Mouse (Mus musculus) kidney, adult 11 months (tissue): ENCODE data around the gene Ifi47.
"Not testable (repeated sequence)": the region's sequence is repeated elsewhere in the genome, so short reads cannot be mapped to it uniquely, and the experiment has no call there.

Experiments
- DNase-seq: peaks from one replicate; pipeline ENCODE4 v3.0.0; 2022

Ifi47 gene

DNA sequence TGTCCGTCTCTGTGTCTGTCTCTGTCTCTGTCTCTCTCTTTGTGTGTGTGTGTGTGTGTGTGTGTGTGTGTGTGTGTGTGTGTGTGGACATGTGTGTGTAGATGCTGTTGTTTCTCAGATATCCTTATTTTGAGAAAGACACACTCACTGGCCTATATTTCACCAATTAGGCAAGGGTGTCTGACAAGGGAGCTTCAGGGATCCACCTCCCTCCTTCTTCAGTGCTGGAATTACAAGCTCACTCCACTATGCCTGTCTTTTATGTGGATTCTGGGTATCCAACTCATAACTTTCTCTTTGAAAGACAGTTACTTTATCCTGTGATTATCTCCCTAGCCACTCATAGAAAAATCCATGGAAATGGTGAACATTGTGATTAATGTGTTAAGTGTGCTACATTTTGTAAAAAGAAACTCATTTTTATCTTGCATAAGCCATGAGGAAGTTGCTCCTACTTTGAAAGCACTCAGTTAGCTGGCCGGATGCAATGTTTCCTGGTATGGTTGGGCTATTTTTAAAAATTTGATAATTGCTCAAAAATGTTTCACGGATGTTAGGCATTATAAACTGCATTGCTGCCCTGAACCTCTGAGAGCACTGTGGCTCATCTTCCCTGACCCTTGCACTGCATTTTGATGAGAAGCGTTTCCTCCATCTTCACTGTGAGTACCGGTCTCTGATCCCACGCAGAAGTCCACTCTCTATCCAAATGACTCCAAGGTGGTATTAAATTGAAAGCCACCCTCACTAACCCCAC lies at the start of gene Ifi47:
Ifi47 (plus strand) TSS at position 587 of the 757 bp plus-strand sequence.
- peak; percentile 57 for DNase-seq

DNA sequence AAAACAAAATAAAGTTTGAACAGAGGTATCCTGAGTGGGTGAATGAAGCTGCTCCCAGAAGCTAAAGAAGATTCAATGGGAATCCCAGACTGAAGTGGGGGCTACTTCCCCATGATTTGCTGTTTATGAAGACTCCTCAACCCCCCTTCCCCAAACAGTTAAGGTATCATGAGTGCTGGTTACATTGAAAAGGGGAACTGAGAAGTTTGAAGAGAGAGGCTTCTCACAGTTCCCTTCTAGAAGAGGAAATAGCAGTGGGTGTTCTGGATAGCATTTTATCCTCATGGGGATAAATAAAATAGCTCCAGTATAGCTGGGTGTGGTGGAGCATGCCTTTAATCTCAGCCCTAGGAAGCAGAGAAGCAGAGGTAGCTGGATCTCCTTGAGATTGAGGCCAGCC lies 26.3 kb upstream of the Ifi47 start:
- DNase-seq: not testable (repeated sequence)

DNA sequence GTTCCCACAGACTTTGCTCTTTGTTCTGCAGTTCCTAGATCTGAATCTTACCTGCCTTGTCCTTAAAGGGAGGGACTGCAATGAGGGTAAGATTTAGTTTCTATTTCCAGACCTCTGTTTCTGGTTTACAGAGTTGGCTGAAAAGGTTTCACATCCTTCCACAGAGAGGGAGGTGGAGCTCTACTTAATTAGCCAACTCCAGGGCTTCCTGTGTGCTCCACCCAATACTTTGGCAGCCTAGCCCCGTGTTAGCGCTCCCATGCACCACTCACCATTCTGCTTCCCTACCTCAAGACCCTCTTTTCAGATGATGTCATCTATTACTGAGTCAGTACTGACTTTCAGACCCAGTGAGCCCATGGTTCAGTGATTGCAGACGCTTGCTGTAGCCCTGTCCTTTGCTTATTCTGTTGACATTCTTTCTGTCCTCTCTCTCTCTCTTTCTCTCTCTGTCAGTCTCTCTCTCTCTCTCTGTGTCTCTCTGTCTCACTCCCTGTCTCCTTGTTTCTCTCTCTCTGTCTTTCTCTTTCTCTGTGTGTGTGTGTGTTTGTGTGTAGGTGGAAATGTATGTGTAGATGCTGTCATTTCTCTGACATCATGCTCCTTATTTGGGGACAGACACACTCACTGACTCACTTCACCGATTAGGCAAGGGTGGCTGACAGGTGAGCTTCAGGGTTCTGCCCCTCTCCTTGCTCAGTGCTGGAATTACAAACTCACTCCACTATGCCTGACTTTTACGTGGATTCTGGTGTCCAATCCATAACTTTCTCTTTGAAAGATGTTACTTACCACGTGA lies 25.1 kb upstream of the Ifi47 start, which contains the start of gene 9930111J21Rik2:
9930111J21Rik2 (minus strand) TSS at position 150 of the 799 bp plus-strand sequence.
- not testable (repeated sequence) for DNase-seq

DNA sequence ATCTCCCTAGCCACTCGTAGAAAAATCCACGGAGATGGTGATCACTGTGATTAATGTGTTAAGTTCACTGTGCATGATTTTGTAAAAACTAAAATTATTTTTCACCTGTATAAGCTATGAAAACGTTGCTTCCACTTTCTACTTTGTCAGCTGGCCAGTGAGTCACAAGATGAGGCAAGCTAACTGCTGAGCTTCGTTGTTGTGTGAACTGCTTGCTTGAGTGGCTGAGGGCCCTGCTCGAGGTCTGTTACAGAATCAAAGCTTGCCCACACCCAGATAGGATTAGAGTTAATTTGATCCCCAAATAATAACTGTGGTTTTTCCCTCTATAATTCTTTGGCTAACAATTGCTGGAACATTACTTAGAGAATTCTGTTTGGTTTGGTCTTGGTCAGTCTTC lies 24.5 kb upstream of the Ifi47 start:
- not testable (repeated sequence) for DNase-seq

DNA sequence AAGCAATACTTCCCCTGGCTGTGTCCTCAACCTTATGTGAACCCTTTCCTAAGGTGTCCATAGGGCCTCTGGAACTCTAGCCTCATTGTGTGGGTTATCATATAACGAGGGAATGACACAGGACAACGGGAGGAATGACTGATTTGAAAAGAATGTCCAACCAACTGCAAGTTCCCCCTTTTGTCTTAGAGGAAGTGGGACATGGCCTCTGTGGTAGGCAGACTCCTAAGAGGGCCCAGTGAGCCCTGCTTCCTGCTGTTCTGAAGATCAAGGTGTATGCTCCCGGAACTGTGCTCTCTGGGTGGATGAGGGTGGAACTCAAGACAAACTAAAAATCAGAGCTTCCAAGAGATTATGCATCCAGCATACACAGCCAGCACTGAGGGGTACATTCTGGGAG lies 16.3 kb upstream of the Ifi47 start:
- not testable (repeated sequence) for DNase-seq

DNA sequence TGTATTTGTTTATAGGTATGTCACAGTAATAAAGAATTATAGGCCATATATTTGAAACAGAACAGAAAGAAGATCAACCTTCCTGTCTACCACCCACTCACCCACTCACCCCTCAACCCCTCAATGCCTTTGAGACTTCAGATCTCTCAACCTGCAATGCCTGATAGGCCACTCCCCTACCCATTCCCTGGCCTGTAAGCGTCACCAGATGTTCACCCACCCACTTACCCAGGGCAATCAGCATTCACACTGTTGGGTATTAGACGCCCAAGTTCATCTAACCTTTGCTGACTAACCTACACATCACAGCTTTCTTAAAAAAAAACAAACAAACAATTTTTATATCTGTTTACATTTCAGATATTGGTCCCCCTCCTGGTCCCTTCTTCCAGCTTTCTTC lies 14.5 kb upstream of the Ifi47 start:
- not testable (repeated sequence) for DNase-seq

DNA sequence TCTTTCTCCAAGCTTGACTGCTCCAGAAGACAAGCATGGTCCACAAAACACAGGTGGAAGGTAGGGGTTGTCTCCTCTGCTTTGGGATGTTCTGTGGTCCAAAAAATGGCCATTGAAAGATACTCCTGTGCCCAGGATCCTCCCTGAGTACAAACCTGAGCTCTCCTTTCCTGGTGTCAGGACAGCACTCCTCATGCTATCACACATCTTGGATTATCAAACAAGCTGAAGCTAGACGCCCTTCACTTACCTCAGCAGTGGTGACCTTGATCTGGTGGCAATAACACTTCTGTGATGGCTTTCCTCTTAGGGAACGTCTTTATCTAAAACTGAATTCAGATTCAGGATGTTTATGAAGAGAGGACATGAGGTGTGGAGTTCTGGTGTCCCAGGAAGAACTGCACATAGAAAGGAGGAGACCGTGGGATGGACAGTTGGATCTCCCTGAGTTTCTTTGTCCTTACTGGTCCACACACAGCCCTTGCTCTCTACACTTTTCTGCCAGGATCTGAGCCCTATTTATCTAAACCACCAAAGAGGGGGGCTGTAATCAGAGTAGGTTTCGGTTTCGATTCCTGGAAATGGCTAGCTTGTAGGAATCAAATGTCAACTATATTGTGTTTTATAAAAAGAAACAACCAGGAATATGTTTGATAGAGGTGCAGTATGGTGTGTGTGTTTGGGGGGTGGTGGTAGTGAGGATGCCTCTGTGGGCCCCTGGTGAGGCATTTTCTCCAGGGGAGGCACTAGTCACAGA lies 12.5 kb upstream of the Ifi47 start, which contains the start of gene Tgtp2:
Tgtp2 (minus strand) TSS at position 494 of the 757 bp plus-strand sequence.
- DNase-seq: not testable (repeated sequence)

DNA sequence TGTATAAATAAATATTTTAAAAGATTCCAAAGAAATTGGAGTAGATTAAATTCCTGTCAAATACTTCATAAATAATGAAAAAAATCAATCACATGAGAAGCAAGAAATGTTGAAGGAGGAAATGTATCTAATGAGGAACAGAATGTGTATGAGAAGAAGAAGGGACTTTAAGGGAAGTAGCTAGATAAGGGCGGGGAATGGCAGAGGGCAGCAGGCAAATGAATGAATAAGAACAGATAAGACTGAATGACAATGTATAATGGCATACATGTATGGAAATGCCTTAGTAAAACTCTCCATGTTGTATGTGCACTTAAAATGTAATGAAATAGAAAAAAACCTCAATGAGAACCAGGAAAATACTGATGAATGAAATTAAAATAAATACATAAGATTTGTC lies 8.0 kb upstream of the Ifi47 start:
- DNase-seq: no peak

DNA sequence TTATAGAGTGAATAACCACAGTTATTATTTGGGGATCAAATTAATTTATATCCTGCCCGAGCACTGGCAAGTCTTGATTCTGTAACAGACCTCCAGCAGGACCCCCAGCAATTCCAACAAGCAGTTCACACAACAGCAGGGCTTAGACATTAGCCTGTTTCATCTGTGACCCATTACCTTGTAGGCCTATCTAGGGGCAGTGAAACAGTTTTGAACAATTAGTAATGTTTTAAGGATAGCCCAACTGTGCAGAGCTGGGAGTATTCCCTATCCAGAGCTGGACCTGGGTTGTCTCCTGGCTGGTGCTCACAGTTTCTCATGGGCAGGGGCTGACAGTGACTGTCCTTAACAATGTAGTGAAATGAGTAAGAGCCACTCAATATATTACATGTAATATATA lies 625 bp downstream of the Ifi47 start:
- DNase-seq: no peak

DNA sequence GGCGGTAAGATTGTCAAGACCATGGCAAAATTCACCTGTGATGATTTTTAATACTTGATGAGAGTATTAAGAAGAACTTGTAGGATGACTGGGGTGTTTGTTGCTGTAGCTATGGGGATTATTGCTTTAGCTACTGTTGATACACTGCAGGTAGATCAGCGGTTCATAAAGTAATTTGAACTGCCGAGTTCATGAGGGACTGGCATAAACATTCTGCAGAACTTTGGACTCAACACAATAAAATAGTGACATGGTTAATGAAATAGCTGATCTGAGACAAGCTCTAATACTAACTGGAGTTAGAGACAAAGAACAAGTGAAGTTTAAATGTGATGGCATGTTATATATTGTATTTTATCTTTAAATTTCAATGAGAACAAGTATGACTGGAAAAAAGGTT lies 2.3 kb downstream of the Ifi47 start:
- no peak for DNase-seq

DNA sequence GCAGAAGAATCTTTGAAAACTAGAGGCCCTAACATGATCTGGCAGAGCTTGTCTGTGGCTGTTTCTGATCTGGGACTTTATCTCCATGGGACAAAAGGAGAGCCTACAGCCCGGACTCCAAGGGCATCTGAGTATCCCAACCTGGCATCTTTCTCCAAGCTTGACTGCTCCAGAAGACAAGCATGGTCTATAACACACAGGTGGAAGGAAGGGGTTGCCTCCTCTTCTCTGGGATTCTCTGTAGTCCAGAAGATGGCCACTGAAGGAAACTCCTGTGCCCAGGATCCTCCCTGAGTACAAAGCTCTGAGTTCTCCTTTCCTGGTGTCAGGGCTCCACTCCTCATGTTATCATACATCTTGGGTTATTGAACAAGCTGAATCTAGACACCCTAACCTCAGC lies 4.2 kb downstream of the Ifi47 start:
- DNase-seq: no peak

DNA sequence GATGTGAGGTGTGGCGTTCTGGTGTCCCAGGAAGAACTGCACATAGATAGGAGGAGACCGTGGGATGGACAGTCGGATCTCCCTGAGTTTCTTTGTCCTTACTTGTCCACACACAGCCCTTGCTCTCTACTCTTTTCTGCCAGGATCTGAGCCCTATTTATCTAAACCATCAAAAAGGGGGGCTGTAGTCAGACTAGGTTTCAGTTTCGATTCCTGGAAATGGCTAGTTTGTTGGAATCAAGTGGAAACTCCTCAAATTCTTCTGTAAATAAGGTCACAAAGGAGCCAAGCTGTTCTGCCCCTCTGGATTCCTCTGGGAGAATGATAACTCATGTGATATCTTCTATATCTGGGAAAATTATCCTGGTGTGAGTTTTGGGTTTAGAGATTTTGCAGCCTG lies 5.0 kb downstream of the Ifi47 start:
- peak; percentile 30 for DNase-seq

DNA sequence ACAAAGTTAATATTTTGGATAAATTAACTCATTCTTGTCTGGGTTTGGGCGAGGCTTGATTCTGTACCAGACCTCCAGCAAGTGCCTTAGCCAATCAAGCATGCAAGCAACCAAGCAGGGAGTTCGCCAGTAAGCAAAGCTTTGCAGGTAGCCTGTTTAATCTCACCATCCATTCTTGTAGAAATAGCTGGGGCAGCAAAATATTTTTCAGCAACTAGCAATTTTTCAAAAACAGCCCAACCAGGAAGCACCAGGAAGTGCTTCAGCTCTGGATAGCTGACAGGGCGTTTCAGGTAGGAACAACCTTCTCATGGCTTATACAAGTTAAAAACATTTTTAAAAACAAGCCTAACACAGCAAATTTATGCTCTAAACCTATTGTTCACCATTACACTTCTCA lies 5.5 kb downstream of the Ifi47 start:
- peak; percentile 40 for DNase-seq

DNA sequence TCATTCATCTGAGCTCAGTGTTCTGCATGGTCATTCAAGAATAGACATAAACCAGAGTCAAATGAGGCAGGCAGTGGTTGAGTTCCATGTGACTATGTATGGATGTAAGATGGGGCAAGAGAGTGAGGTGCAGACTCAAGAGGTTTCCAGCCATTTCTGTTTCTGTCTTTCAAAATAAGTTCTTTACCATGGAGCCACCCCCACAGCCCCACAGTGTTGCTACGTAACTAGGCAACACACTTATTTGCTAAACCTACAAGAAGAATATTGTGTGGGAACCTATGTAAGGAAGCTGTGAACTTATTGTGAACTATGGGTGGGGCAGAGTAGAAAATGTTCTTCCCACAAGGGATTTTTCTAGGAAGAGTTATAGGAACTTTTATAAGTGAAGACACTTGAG lies 6.8 kb downstream of the Ifi47 start:
- DNase-seq: no peak

DNA sequence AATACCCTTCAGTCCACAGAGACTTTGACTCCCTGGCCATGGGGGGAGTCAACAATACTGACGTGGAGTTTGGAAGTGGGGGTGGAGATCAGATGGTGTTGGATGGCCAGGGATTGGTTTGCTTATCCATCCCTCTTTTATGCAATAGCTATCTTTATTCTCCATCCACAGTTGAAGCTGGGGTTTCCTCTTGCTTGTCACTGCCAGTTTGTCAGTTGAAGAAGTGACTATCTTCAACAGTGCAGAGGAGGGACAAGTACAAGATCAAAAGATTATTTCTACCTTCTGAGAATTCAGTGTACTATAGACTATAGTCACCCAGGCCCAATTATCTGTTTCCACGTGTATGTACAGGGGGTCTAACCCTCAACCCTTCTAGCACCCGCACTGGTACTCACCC lies 7.4 kb downstream of the Ifi47 start:
- DNase-seq: no peak

DNA sequence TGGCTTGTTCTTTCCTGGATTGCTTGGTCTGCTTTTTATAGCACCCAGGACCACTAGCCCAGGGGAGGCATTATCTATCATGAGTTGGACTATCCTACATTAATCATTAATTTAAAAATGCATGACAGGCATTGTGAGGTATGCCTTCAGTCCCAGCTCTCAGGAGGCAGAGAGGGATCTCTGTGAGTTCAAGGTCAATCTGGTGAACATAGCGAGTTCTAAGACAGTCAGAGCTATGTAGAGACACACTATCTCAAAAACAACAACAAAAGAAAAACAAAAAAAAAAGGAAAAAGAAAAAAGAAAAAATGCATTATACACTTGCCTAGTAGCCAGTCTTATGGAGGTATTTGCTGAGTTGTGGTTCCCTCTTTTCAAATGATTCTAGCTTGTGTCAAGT lies 8.0 kb downstream of the Ifi47 start:
- no peak for DNase-seq

DNA sequence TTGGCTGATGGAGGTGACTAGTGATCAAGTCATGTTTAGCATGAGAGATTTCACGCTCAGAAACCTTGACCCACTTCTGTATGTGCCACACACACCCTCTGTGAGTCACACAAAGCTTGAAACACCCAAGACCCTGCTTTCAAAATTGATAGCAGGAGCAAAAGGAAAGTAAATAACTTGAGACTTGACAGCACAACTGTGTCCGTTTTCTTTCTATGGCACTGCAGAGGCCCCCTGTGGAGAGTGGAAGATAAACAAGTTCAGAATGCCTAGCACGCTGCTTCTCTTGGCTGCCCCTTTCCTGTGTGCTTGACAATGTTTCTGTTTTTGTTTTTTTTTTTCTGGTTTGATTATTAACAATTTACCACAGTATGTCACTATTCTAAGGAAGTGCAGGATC lies 8.5 kb downstream of the Ifi47 start:
- no peak for DNase-seq

DNA sequence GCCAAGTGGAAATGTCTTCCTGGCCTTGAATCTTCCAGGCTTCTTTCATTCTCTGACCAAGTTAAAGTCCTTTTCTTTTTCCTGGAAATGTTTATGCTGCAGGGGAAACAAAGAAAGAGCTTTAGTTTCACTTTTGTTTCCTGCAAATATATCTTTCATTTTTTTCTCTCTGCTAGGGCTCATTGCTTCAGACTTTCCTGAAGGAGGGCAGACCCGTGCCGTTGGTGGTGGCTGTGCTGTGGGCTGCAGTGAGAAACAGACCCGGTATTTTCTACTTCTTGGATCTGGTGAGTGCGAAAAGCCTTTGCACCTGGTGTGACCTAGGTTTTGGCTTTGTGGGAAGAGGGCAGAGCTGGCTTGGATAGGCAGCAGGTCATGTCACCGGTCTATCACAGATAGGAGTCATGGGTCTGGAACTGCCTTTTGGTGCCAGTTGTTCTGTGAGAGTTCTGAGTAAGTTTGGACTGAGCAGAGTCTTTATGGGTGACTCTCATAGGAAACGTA lies 10.5 kb downstream of the Ifi47 start:
- DNase-seq: no peak

DNA sequence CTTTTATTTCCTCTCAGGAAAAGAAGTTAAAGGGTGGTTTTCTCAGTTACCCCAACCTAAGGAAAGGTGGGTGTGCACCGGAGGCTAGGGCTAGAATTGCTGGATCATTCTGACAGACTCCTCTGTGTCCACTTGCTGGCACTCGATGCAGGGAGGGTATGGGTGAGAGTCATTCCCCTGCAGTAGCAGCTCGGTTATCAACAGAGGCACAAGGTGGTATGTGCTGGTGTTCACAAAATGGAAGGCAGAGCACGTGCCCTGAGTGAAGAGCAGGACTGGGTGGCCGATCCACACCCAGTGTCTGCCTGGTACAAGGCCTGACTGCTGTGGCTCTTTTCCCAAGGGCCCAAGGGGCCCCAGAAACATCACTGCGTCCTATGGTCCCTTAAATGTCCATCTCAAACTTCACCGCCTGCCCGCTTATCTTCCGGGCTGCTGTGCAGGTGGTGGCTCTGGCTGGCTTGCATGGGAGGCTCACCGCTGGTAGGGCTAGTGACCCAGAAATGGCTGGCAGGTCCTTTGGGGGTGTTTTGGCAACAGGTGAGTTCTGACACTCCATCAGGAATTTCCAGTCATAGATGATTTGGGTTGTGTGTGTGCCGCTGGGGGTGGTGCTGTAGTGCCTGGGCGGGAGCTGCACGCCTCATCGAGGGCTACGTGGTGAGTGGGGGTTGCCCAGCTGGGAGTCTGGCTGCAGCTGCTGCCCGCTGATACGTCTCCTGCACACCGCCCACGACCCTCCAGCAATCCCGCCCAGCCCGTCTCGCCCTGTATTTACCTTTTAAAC lies 11.6 kb downstream of the Ifi47 start:
- no peak for DNase-seq

DNA sequence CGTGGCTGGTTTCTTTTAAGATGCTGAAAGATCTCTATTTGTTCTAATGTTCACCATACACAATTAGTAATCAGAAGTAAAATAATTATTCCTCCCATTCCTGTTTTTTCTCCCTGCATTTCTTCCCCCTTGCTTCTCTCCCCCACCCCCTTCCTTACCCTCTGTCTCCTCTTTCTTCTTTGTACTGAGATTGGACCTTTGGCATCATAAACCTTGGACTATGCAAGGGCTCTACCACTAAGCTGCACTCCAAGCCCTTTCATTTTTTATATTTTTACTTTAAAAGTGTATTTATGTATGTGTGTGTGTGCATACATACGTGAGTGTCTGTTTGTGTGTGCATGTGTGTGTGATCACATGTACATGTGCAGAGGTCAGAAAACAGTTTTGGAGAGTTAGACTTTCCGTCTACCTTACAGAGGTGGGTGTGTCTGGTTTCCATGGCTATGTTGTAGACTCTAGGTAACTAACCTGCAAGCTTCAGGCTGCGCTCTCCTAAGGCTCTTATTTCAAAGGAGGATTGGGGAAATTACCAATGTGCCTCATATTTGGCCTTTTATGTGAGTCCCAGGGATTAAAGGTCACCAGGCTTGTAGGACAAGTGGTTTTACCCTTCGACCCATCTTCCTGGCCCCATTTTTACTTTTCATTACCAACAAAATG lies 12.7 kb downstream of the Ifi47 start:
- no peak for DNase-seq

DNA sequence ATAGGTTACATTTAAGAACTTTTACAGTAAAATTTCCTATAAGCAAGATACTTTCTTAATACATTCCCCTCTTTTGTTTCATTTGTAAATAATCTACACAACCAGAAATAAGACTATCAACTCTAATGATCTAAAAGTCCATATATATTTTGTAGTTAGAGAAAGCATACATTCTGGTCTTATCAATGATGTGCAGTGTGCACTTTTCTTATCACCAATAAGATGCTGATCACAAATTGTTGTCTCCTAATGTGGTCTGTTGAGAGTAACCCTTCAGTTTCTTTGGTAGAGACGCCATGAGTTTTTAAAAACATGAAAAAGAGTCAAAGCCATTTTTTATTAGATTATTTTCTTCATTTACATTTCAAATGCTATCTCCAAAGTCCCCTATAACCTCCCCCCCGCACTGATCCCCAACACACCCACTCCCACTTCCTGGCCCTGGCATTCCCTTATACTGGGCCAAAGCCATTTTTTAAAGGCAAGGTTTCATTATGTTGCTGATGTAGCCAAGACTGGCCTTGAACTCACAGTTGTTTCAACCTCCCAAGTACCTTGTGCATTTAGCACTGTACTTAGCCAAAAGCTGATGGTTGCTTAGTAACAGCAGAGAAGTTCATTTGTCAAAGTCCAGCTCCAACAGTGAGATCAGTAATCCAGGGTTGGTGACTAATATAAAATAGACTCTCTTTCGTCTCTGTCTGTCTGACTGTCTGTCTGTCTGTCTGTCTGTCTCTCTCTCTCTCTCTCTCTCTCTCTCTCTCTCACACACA lies 13.5 kb downstream of the Ifi47 start:
- DNase-seq: no peak
